Mouse (Mus musculus): ENCODE measurements at regions not wholly inside any gene's neighbourhood (a gene's known extent, or its start where the extent isn't known, plus 50 kb on each side); places are given as distances from the start of the nearest gene placed in this dataset.

DNA sequence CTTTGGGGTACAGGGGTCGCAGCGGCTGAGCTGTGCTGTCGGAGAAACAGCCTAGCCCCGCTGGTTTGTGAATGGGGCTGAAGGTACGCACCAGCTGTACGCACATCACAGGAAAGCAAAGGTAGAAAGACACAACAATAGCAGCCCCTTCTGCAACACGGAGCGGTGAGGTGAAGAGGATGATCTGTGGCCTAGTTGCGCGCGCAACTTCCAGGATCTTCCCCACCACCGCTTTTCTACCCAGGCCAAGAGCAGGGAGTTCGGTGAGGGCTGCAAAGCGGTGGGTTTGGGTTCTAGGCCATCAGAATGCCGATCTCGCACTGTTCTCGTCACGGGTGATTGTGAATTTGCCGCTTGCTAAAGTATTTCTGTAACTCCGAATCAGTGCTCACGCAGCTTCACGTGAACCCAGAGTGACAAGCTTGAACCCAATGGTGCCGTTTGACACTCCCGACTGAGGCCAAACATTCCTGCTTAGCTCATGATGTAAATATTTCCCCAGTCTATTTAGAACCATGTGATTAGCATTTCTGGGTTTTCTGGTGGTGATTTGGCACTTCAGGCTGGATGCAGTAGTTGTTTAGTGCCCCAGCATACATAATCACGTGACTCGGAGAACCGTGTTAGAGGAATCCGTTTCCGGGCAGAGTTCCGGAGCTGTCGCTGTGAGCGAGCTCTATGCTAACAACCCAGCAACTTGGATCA is 54.7 kb downstream of the Cryaa start:
- peak; percentile 73 for DNase-seq (ENCODE audit: low read depth, low spot score)

DNA sequence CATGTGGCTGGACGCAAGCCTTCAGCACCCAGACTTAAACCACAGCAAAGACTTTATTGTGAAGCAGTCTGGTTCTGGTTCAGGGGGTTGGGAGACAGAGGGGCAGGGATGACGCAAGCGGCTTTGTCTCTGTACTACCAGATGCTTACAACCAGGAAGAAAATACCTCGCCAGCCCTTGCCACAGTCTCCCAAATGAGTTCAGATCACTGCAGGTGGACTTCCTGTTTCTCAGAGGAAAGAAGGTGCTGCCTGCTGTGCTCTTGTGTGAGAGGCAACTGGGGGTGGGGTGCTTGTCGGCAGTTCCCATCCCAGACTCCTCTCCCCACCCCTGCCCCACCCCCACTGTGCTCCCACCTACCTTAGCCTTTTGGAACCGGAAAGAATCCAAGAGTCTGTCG is 56.9 kb downstream of the Cryaa start:
- DNase-seq (ENCODE audit: low read depth, low spot score): peak; percentile 90

DNA sequence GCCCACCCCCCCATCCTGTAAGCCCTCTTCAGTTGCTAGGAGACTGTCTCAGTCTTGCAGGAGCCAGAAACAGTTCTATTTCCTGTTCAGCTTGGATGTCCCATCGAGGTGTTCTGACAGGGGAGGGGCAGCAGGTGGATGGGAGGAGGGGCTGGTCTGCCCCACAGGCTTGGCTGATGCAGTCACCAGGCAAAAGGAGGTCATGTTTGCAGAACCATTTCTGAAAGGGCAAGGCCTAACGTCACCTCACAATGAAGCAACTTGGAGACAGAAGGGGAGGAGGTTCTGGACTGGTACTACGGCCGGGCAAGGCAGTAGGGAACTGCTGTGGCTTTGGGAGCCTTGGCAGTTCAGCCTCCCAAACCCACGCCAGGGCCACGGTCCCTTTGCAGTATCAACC is 59.1 kb downstream of the Cryaa start:
- DNase-seq (ENCODE audit: low read depth, low spot score): peak; percentile 37

DNA sequence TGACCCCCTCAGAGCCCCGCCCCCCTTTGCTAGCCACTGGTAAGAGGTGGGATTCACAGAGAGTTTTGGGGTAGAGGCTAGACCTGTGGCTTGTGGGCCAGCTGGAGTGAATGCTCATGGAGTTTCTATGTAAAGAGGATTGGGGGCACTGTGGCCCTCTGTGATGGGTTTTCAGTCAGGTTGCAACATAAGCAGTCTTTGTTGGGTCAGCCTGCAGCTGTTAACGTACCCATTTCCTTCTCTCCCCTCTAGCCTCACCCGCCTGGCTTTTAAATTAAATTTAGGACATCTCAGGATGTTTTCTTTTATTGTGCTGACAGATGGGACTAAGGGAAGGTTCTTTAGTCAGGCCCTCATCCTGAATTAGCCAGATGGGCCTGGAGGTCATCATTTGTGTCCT is 60.6 kb downstream of the Cryaa start:
- DNase-seq (ENCODE audit: low read depth, low spot score): no peak

DNA sequence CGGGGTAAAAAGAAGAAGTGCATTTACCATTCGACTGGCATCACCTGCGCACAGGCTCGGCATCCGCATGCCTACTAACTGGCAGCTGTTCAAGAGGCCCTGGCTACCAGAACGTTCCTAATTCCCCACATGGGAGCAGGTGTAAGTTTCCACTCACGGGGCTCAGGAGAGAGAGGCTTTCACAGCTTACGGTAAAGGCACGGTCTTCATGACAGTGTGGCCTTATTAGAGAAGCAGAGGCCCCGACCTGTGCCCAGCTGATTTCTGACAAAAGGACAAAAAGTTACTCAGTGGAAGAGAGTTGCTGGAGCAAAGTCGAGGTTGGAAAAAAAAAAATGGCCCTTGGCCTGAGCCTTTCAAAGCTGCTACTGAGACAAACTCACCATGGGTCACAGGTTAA is 62.0 kb downstream of the Cryaa start:
- no peak for DNase-seq (ENCODE audit: low read depth, low spot score)

DNA sequence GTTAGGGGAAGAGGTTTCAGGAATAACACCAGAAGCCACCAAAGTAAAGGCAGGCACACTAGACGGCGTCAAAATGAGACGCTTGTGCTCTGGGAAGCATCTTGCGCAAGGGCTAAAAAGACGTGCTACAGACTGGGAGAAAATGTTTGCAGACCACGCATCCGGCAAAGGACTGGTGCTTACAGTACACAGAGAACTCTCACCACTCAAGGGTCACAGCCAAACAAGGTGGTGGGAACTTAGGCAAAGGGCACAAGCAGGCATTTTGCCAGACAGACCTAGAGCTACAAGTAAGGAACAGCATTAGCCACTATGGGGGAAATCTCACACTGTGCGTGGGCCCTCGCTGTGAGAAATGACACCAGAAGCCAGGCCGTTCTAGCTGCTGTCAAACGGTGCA is 62.5 kb downstream of the Cryaa start:
- no peak for DNase-seq (ENCODE audit: low read depth, low spot score)

DNA sequence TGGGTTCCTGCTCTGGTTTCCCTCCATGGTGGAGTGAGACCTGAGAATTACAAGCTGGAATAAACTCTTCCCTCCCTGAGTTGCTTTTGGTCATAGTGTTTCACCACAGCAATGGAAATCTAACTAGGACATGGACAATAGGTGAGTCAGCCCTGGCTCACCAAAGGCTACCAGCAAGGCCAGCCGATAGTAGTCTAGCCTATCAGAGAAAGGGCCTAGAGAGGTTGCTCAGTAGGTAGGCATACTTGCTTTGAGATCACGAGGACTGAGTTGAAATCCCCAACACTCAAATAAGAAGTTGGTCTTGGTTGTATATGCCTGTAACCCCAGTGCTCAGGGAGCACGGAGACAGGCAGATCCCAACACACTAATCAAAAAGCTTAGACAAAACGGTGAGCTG is 66.0 kb downstream of the Cryaa start:
- DNase-seq (ENCODE audit: low read depth, low spot score): no peak

DNA sequence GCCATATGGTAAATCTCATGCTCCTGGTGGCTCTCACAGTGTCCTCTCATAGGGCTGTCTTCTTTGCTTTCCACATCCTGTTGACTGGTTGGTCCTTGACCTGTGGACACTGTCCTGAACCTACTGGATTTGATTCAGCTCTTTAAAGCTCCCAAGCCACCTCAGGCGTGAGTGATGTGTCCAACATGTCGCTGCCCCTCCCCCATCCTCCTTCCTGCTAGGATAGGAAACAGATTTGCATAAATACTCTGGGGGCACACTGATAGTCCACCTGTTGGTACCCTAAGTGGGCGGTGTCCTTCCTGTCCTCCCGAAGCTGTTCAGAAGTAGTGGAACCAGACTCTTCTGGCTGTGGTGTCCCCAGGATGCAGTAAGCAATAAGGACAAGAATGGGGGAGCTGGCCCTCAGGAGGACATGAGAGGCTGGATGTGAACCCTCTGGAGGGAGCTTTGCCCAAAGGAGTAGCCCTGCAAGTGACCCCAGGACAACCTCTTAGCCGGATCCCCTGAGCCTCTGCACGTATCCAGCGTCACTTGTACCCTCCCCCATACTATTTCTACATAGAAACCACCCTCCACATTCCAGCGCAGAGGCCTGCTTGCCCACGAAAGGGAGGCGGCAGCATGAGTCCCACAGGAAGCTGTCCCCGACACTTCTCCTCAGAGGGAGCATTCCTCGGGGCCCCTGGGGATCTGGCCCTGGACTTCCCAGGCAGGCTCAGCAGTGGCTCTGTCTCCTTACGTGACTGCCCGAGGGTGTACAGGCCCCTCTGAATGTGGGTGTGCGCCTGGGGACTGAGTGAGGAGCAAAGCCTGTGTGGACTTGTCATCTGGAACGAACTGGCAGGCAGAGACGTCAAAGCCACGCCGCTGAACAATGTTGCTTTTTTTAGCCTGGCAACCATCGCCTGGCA is 68.8 kb downstream of the Cryaa start:
- DNase-seq (ENCODE audit: low read depth, low spot score): no peak

DNA sequence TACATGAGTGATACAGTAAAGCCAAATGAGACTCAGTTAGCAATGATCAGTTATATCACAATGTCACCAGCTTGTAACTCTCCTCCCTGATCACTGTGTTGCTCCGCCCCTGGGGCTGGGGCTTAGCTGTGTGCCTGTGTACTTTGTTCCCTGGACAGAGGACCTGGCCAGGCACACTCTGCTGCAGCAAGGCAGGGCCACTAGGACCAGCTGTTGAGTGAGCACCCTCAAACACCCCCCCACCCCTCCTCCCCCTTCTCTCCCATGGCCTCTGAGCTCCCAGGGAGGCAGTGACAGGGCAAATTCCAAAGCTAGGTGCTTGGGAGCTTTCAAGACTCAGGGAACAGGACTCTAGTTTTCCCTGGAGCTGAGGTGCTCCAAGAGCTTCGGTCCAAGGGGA is 70.0 kb downstream of the Cryaa start:
- no peak for DNase-seq (ENCODE audit: low read depth, low spot score)

DNA sequence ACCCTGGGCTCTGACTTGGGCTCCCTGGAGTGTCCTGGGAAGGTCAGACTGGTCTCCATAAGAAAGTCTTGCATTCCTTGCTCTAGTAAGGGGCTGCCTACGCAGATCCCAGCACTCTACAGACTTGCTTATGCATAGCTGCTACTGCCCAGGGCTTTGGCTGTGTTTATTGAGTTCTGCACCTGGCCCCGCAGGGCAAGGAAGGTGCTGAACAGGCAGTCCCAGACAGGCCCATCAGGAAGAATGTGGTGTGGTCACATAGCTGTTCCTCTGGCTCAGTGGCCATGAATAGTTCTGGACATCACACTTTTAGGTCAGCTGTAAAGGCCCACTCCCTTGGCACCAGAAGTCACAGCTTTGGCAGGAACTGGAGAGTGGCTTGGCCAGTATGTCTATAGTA is 70.6 kb downstream of the Cryaa start:
- DNase-seq (ENCODE audit: low read depth, low spot score): no peak

DNA sequence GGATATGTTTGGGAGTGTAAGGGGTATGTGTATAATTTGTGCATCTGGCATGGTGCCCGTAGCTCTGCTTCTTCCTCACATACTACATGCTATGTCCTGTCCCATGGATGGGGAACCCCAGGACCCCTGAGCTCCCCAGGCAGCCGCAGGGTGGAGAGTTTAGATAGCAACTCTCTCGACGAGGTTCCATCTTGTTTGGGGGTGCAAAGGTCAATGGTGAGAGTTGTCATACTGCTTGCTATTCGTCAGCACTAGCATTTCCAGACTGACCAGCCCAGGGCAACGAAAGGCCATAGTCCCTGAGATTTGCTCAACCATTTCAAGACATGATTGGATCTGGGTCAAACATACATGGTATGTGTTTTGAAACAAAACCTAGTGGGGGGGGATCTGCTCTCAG is 71.4 kb downstream of the Cryaa start:
- DNase-seq (ENCODE audit: low read depth, low spot score): no peak

DNA sequence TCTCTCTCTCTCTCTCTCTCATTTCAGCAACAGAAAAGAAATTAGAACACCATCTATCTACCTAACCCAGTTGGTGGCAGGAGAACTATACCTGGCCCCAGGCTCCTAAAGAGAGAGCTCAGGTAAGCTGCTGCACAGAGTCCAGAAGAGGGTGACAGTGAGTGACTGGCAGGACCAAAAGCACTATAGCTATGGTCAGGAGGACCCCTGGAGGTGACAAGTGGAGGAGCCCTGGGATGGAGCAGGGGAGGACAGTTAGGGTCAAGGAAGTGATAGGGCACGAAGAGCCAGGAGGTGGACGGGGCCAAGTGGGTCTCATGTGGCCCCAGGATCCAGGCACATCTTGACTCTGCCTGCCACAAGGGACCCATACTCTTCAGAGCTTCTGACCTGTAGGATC is 73.7 kb downstream of the Cryaa start:
- DNase-seq (ENCODE audit: low read depth, low spot score): no peak

DNA sequence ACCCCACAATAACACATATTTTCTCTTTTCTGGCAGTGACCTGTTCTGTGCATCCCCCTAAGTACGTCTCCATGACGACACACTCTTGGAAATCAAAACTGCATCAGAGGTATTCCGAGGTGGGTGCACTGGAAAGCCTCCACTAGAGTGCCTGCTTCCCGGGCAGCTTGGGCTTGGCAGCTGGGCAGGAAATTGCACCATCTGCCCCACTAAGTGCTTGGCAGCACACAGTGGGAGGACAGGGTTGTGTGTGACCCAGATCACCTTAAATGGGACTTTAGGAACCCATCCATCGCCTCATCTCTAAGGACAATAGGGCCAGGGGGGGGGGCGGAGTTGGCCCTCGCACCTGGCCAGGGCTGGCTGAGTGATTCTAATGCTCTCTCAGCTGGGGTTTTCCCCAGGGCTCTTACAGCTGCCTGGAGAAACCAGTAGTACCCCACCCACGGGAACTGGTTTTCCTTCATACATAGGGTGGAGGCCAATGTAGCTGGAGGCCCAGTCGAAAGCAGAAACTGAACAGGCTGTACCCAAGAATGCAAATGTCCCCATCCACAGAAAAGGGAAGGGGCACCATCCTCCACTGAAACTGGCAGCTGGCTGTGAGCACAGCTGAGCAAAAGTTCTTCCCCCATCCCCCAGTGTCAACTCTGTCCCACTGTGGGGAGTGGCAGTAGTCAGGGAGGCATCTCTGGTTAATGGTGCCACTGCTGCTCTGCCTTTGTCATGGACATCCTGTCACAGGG is 75.7 kb downstream of the Cryaa start:
- DNase-seq (ENCODE audit: low read depth, low spot score): no peak

DNA sequence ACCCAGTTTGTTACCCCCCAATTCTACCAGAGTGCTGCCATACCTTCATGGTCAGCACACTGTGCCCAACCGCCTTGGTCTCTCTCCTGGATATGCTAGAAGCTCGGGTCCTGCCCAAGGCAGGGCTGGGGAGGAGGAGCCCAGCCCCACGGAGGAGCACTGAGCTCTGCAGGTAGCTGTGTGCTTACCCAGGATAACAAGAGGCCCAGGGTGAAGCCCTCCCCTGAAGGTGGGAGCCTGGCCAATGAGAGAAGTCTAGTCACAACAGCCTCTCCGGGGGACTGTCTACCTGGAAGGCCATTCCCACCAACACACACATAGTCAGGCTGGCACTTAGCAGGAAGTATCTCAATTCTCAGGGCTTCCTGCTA is 76.2 kb downstream of the Cryaa start:
- DNase-seq (ENCODE audit: low read depth, low spot score): no peak

DNA sequence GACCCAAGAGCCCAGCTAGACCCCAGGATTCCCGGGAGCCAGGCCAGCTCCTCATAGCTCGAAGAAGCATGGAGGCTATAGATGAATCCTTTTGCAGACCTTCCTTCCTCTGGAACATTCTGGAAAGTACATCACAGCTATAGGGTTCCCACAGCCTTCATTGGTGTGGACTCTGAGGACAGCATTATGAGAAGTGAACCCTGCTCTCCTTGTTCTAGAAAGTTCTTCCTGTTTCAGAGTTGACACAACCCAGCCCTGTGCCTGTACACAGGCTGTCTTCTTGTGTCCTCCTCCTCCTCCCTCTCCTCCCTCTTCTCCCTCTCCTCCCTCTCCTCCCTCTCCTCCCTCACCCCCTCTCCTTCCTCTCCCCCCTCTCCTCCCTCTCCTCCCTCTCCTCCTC is 82.9 kb downstream of the Cryaa start:
- DNase-seq (ENCODE audit: low read depth, low spot score): no peak

DNA sequence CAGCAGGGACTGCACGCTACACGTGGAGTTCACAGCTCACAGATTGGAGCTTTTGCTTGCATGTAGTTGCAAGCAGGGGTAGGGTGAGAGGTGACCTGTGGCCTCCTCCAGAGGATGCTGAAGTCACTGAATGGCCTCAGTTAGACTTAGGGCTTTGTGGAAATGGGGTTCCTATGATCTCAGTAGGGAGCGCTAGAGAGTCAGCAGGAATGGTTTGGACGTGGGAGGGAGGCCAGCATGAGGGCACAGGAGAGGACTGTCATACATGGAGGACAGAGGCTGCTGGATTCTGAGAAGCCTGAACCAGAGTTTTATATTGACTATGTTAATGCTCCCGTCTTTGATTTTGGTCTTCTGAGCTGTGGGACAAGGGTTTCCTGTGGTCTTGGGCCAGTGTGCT is 85.5 kb downstream of the Cryaa start:
- DNase-seq (ENCODE audit: low read depth, low spot score): no peak

DNA sequence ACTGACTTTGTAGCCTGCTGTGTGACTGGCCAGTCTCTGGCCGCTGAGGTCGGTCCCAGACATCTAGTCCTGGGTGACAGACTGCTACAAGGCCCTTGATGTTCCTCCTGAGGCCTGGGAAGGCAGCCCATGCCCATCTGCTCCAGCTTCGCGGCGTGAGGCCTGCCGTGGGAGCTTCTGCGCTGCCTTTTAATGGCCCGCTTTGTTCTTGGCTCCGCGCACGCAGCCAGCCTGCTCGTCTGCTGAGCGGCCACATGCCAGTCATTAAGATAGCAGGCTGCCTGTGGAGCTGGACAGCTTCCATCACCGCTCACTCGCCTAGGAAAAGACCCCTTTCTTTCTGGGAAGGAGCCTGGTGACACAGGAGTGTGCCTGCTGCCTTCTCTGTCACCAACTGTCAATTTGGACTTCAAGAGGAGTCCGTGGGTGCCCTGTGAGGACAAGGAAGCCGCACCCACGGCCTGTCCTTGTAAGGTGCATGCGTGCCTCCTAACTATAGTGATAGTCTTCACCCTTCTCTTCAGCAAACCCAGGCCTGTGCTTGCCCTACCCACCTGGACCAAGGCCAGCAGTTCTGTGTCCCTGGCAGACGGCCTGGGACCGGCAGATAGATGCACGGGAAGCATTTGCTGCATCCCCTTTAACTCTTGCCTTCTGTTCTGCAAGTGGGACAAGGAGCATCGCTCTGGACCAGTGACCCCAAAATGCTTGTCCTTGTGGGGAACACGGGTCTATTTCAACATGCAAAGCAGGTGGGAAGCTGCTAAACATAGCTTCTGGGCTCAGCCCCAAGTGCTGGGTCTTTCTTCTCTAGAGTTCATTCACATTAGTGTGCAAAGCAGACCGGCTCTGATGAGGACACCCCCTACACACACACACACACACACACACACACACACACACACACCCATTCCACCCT is 88.6 kb downstream of the Sik1 start:
- DNase-seq (ENCODE audit: low read depth, low spot score): no peak

DNA sequence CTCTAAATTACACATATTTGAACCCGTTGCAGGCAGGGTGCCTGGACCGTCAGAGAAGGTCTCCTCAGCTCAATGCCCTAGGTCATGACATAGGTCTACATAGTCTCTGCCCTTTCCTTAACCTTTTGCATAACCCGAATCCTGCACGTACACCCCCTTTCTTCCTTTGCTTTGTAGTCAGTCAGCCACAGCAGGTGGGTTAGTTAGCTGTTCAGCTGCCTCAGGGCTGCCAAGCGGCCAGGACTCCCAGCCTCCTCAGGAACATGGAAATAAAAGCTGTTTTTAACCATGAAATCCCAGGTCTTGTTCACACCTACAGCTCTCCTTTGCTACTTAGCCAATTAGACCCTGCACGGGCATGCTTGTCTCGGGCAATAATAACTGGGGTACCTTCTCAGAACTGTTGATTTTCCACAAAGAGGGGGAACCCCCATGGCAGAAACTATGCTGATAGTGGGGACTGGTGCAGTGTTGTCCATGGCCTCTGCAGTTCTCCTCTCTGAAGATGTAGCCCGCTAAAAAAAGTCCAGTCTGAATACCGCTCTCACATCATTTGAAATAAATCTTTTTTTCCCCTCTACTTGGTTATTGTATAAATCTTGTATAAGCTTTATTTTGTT is 83.3 kb downstream of the Sik1 start:
- DNase-seq (ENCODE audit: low read depth, low spot score): peak; percentile 65

DNA sequence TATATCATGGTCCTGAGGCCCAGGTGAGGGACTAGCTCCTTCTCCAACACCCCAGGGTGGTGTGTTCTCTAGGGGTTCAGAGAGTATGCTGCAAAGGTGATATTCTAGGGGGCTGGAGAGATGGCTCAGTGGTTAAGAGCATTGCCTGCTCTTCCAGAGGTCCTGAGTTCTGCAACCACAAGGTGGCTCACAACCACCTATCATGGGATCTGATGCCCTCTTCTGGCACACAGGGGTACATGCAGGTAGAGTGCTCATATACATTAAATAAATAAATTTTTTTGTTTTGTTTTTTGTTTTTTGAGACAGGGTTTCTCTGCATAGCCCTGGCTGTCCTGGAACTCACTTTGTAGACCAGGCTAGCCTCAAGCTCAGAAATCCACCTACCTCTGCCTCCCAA is 81.7 kb downstream of the Sik1 start:
- peak; percentile 77 for DNase-seq (ENCODE audit: low read depth, low spot score)

DNA sequence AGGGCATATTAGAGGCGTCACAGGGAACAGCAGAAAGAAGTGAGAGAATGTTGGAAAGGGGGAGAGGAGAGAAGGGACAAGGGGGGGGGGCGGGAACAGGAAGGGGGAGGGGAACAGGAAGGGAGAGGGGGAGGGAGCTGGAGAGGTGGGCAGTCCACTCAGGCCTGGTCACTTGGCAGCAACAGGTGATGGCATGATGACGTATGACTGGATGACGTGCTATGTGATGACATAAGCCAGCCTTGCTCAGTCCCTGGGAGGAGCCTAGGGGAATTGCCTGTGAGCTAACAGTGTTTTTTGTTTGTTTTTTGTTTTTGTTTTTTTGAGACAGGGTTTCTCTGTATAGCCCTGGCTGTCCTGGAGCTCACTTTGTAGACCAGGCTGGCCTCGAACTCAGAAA is 80.6 kb downstream of the Sik1 start:
- DNase-seq (ENCODE audit: low read depth, low spot score): no peak

DNA sequence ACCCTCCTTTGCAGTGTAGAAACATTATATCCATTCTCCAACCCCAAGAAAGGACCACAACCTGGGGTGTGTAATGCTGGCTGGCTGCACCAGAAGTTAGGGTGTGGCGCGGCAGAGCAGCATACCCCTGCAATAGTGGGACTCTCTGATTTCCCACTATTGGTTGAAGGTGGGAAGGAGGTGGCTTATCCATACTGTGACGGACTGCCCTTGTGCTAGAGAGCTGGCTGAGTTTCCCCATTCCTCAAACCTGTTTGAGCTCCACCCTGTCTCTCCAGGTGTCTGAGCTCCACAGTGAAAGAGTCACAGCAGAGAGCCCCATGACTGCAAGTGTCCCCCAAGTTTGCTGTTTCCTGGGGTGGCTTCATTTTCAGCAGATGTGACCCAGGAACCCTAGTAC is 79.6 kb downstream of the Sik1 start:
- DNase-seq (ENCODE audit: low read depth, low spot score): no peak
